Mouse (Mus musculus): ENCODE measurements around the gene Nup98.

DNA sequence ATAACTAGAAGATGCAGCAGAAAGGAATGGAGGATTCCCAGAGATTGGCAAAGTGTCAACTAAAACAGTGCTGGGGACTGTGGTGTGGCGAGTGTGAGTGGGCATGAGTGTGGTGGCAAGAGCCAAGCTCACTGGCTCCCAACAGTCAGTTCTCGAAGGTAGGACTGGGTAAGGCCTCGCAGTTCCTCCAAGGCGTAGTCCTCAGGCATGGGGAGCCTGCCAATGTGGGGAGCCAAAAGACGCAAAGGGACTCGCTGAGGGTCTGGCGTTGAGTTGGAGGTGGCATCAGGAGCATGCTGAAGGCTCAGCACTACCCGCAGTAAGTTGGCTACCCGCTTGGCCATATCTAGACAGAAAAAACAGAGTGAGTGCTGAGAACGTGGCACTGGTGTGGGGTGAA lies 89.7 kb downstream of the Nup98 start:
- TF ChIP-seq CTCF (IDR thresholded peaks at IDR 0.05; ENCODE audit: insufficient read depth, low read depth, low read length) (no peak), POLR2A (IDR thresholded peaks at IDR 0.05; ENCODE audit: insufficient read depth, low read depth, low read length) (no peak)
